Mouse (Mus musculus) brain, adult 2 months (tissue): Measurements from ENCODE around the gene Tbx19.

ENCODE experiments used
- DNase-seq: peaks from one replicate; pipeline ENCODE4 v3.0.0; 2011; ENCODE audit warnings: low read depth, low spot score

Tbx19 gene

GRCm38 (mm10) chr1:165119011-165119726 is 41.4 kb downstream of the Tbx19 start:
- DNase-seq = peak; percentile 41

GRCm38 (mm10) chr1:165114460-165115175 is 46.0 kb downstream of the Tbx19 start:
- DNase-seq = peak; percentile 77

- peak; percentile 48 for DNase-seq
Measured at GRCm38 (mm10) chr1:165113700-165114099, 46.9 kb downstream of the Tbx19 start.

GRCm38 (mm10) chr1:165110659-165111058 is 49.9 kb downstream of the Tbx19 start:
- no peak for DNase-seq

- peak; percentile 44 for DNase-seq
Measured at GRCm38 (mm10) chr1:165109135-165109534, 51.4 kb downstream of the Tbx19 start.

DNA sequence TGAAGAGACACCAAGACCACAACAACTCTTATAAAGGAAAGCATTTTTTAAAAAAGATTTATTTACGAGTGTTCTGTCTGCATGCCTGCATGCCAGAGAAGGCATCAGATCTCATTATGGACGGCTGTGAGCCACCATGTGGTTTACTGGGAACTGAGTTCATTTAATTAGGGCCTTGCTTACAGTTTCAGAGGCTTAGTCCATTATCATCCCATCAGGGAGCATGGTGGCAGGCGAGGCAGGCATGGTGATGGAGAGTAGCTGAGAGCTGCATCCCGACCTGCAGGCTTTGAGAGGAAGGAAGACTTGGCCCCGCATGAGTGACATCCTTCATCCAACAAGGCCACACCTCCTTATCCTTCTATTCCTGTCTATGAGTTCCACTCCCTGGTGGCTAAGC is 52.1 kb downstream of the Tbx19 start:
- peak; percentile 52 for DNase-seq

DNA sequence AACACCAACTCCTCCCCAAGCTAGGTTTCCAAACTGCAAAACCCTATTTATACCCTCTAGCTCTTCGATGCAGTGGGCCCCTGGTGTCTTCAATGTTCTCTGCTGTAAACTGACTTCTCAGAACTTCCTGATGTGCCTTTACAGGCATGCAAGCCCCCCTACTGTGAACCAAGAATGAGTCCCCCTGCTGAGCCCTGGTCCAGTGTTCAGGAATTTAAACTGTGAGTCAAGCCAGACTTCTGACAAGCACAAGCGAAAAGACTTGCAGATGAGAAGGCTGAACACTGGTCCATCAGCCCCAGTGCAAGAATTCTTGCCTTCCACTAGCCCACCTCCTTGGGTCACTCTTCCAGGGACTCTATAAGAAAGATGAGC is 54.6 kb downstream of the Tbx19 start:
- no peak for DNase-seq

GRCm38 (mm10) chr1:165105270-165106010 is 55.1 kb downstream of the Tbx19 start:
- DNase-seq = peak; percentile 79

GRCm38 (mm10) chr1:165104707-165105259 is 55.8 kb downstream of the Tbx19 start:
- peak; percentile 93 for DNase-seq

DNA sequence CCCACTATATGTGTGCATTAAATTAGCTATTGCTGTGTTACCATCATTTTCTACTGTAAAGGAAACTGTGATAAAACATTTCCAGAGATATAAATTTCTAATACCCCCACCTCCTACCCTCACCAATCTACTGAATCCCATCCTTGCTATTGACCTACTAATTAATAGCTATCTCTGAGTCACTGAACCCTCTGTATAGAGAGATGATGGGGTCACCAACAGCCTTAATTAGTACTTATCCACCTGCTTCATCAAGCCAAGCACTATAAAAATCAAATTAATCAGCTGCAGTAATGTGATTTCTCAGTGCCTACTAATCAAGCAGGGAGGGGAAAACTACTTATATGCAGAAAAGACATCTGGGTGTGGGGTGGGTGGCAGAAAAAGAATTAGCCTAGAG is 61.0 kb downstream of the Tbx19 start:
- no peak for DNase-seq

- no peak for DNase-seq
Measured at GRCm38 (mm10) chr1:165094871-165095270, 65.7 kb downstream of the Tbx19 start.

DNA sequence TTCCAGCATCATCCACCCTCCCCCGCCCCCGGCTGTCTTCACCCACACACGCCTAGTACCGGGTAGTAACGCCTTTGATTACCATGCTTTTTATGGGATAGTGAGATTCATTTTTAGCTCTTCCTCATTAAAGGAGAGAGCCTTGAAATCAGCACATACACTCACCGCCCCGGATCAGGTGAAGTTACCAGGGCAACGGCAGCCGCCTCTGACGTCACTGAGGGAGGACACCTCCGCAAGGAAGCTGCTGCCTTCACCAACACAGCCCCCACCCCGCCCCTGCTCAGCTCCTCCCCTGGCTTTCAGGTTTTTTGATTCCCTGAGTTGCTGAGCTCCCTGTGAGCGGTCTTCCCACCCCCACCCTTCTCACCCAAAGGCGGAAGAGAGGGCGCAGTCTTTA is 68.9 kb downstream of the Tbx19 start:
- DNase-seq = peak; percentile 94

DNA sequence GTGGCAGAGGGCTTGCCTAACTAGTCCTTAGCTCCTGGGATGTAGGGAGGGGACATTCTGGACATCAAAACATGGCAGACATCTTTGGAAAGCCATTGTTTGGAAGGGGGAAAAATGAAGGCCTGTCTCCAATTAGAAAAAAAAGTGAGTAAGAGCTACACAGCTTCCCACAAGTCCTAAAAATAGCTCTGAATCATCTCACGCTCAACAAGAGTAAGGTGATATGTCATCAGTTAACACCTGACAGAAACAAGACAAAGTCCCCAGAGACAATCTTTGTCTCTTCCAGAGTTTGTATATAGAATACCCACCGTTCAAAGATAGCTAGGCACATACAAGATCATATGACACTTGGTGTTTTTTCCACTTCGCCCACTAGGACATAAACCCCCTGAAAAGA is 71.0 kb downstream of the Tbx19 start:
- DNase-seq = peak; percentile 40
